Mouse (Mus musculus) embryonic fibroblast, embryonic 13.5 days (primary cell): ENCODE data around the gene Neurl2. TPM values are rescaled to one million over a fixed set of nuclear protein-coding genes. Genes with fewer than 3 reads are reported as not detected.
"Not testable (repeated sequence)": the region's sequence is repeated elsewhere in the genome, so short reads cannot be mapped to it uniquely, and the experiment has no call there.

ENCODE experiments used
- H3K27ac ChIP-seq: 2 replicates; pipeline ENCODE4 v1.5.1; 2012; ENCODE audit warnings: low read length, control low read depth, inconsistent platforms; ENCODE audit not compliant: insufficient read depth
- H3K4me1 ChIP-seq: 2 replicates; pipeline ENCODE4 v1.6.1; 2011; ENCODE audit warnings: low read length; ENCODE audit not compliant: control insufficient read depth, insufficient read depth
- H3K4me3 ChIP-seq: 2 replicates; pipeline ENCODE4 v1.5.1; 2011; ENCODE audit warnings: mild to moderate bottlenecking, control low read depth, low read length; ENCODE audit not compliant: insufficient read depth
- CTCF ChIP-seq: IDR thresholded peaks from 2 replicates; pipeline ENCODE4 v1.5.1; 2011; ENCODE audit warnings: mild to moderate bottlenecking, control low read depth, low read length, moderate library complexity, borderline replicate concordance; ENCODE audit not compliant: insufficient read depth
- POLR2A ChIP-seq: IDR thresholded peaks from 2 replicates; pipeline ENCODE4 v1.6.1; 2011; ENCODE audit warnings: low read depth, mild to moderate bottlenecking, control low read depth, low read length, moderate library complexity
- polyA plus RNA-seq: library from polyadenylated mRNA; stranded (reverse); fragments of >200 nt; gene quantifications from 2 replicates; pipeline ENCODE4 v1.2.4, GENCODE M21; 2011; ENCODE audit warnings: low read depth; ENCODE audit not compliant: missing spikeins, insufficient read length

Neurl2 gene
- polyA plus RNA-seq, 1 experiment, result 5.0 TPM

- no peak overlapping the region for H3K27ac ChIP-seq
- no peak overlapping the region for H3K4me3 ChIP-seq
- no peaks in the 10 kb centered on the region; the same call in 1 of the 2 replicates for H3K4me1 ChIP-seq
- TF ChIP-seq POLR2A, result no peak
- TF ChIP-seq CTCF, result no peak
Observed at GRCm38 (mm10) chr2:164871602-164872303, 38.5 kb upstream of the Neurl2 start.

GRCm38 (mm10) chr2:164868491-164868890, 35.2 kb upstream of the Neurl2 start:
- Histone ChIP-seq H3K27ac (no peak overlapping the region), H3K4me1 (peaks cover 4% of the 10 kb centered on the region), H3K4me3 (no peak overlapping the region)
- TF ChIP-seq CTCF (no peak), POLR2A (no peak)

GRCm38 (mm10) chr2:164867566-164867965, 34.3 kb upstream of the Neurl2 start:
- H3K4me1 ChIP-seq, result peaks cover 6% of the 10 kb centered on the region
- peak; percentile 26; the same call in 1 of the 2 replicates for TF ChIP-seq CTCF
- TF ChIP-seq POLR2A, result no peak
- no peak overlapping the region for H3K27ac ChIP-seq
- H3K4me3 ChIP-seq, result no peak overlapping the region

GRCm38 (mm10) chr2:164866741-164867551, 33.7 kb upstream of the Neurl2 start:
- H3K4me1 ChIP-seq, result peaks cover 7% of the 10 kb centered on the region
- H3K4me3 ChIP-seq, result no peak overlapping the region
- TF ChIP-seq CTCF (no peak), POLR2A (no peak)
- H3K27ac ChIP-seq, result no peak overlapping the region

- TF ChIP-seq POLR2A (no peak), CTCF (no peak)
- Histone ChIP-seq H3K4me3 (no peak overlapping the region), H3K27ac (no peak overlapping the region), H3K4me1 (peaks cover 12% of the 10 kb centered on the region)
Observed at GRCm38 (mm10) chr2:164864593-164864992, 31.3 kb upstream of the Neurl2 start.

- H3K4me1 ChIP-seq, result peaks cover 12% of the 10 kb centered on the region
- not testable (repeated sequence) for H3K27ac ChIP-seq, H3K4me3 ChIP-seq
Observed at GRCm38 (mm10) chr2:164863411-164863810, 30.2 kb upstream of the Neurl2 start.

- no peak overlapping the region for H3K4me3 ChIP-seq
- H3K27ac ChIP-seq, result peak overlapping the region; percentile 29; the same call in 1 of the 2 replicates
- TF ChIP-seq POLR2A (no peak), CTCF (no peak)
- peaks cover 12% of the 10 kb centered on the region for H3K4me1 ChIP-seq
Observed at GRCm38 (mm10) chr2:164862179-164862861, 29.1 kb upstream of the Neurl2 start.

GRCm38 (mm10) chr2:164861094-164861493, 27.8 kb upstream of the Neurl2 start:
- peaks cover 12% of the 10 kb centered on the region for H3K4me1 ChIP-seq
- H3K4me3 ChIP-seq, result no peak overlapping the region
- H3K27ac ChIP-seq, result no peak overlapping the region
- no peak for TF ChIP-seq CTCF
- TF ChIP-seq POLR2A, result no peak

- Histone ChIP-seq H3K27ac (no peak overlapping the region), H3K4me3 (no peak overlapping the region), H3K4me1 (peaks cover 12% of the 10 kb centered on the region)
- no peak for TF ChIP-seq CTCF
- no peak for TF ChIP-seq POLR2A
Observed at GRCm38 (mm10) chr2:164859640-164860432, 26.6 kb upstream of the Neurl2 start.

GRCm38 (mm10) chr2:164859155-164859554, 25.9 kb upstream of the Neurl2 start:
- Histone ChIP-seq H3K4me1 (peaks cover 8% of the 10 kb centered on the region), H3K4me3 (no peak overlapping the region), H3K27ac (no peak overlapping the region)
- no peak for TF ChIP-seq CTCF
- TF ChIP-seq POLR2A, result no peak
